Mouse (Mus musculus): Measurements from ENCODE around the gene Klhl7. TPM values are rescaled to one million over a fixed set of nuclear protein-coding genes. Genes with fewer than 3 reads are reported as not detected.
A peak's percentile ranks its signal among the peaks of the same experiment; 100 is the strongest.

The Klhl7 gene
- total RNA-seq (2017) = 13.5 and 14.0 TPM in 2 replicates

DNA sequence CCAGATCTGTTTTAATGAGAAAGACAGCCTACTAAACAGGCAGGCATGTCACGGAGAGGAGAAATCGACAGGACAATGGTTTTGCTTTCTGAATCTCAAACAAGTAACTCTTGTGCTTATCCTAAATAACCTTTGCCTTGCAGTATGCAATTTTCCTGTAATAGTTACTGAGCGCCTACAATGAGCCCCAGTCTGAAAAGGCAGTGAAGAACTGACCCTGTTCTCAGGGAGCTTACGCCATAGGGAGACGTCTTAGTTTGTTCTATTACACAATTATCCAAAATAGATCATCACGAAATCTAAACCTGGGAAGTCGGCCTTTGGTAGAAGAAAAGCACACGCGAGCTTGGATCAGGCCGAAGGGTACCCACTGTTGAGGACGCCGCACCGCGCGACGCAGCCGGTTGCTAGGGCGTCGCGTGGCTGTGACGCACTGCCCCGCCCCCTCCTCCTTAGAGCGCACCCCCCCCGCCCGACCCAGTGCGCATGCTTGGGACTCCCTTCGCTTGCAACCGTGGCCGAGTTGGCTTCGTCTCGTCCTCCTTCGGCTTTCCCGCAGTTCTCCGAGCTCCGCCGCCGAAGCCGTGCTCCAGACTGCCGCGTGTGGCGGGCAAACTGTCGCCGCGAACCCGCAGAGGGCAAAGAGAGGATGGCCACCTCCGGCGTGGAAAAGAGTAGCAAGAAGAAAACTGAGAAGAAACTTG is at the start of gene Klhl7:
TSS of gene Klhl7 (plus strand) at position 500 of the 704 bp plus-strand sequence.
- ATAC-seq (ENCODE audit: extremely low read depth, insufficient number of reproducible peaks, low FRiP score, poor library complexity, severe bottlenecking) = peak; percentile 86

DNA sequence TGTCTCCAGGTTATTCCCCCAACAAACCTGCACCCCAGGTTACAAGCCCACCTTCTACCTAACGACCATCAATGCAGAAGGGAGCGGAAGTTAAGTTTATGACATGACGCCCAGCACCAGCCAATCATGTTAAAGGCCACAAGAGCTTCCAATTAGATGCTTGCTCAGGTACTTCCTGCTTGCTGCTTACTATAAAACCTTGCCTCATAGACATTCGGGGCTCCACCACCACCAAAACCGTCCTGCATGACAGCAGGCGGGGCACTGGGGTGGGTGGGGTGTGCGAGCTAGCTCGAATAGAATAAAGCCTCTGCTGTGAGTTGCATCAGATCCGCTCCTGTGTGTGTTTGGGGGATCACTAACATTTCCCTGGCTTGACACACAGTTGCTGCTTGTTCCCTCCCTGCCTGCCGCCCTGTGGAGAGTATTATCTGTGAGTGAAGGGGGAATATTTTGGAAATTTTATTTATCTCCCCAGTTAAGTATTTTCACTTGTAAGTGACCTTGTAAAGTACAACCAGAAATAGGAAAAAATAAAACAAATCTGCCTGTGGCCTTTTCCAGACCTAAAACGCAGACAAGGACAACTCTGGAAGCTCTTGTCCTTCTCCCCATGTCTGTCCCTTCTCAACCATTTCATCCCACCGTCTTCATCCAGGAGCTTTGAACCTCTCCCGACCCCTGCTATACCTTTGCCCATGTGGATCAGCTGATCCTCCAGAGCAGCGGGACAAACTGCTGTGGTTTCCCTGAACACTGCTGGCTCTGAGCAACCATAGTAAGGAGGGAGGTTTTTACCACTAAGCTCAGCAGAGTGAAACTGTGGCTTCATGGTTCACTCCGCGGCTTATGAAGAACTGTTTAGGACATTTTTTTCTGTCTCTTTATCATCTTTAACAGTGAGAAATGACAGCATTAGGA is 48.4 kb upstream of the Klhl7 start:
- no peak for ATAC-seq (ENCODE audit: extremely low read depth, insufficient number of reproducible peaks, low FRiP score, poor library complexity, severe bottlenecking)

DNA sequence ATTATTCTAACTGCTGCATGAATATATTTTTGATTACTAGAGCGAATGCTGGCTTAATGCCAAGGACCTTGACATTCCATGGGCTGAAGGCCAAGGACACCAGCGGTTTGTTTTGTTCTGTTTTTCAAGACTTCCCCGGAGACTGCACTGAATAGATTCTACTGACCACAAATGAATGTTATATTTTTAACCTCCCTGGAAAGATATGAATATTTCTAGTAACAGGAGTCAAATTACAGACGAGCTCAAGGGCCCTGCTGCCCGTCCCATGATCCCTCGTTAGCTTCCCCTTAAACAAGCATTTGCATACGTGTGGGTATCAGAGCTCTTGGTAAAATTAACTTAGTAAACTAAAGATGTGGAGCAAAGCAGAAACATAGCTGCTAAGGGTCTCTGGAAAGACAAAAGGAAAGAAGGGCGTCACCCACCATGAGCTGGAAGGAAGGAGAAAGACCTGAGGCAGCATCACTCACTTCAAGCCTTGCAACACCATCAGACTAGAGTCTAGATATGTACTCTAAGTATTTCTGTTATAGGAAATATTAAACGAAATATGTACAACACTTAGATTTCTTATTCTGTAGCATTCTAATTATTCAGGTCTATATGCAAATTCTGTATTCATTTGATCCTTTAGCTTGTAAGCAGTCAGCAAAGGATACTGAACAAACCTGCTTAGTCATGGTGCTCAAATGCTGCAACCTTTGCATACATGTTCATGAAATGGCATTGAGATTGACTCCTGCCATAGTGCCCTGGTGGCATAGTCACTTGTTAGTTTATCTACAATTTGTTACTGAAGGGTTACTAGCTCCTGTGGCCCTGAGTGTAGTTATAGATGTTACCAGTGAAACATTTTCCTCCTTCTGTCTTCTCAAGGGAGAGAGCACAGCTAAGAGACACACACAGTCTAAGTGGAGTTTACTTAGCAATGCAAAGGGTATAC is 46.9 kb upstream of the Klhl7 start:
- no peak for ATAC-seq (ENCODE audit: extremely low read depth, insufficient number of reproducible peaks, low FRiP score, poor library complexity, severe bottlenecking)

DNA sequence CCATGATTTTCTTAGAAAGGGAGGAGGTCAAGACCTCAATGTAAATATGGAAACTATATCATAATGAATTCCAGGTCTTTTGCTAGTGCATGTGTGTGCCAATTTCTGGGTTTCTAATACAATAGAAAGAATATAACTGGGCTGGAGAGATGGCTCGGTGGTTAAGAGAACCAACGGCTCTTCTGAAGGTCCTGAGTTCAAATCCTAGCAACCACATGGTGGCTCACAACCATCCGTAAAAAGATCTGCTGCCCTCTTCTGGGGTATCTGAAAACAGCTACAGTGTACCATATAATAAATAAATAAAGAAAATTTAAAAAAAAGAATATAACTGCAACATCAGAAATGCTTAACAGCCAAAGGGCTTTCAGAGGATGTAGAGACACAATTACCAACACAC is 46.0 kb upstream of the Klhl7 start:
- ATAC-seq (ENCODE audit: extremely low read depth, insufficient number of reproducible peaks, low FRiP score, poor library complexity, severe bottlenecking) = no peak

DNA sequence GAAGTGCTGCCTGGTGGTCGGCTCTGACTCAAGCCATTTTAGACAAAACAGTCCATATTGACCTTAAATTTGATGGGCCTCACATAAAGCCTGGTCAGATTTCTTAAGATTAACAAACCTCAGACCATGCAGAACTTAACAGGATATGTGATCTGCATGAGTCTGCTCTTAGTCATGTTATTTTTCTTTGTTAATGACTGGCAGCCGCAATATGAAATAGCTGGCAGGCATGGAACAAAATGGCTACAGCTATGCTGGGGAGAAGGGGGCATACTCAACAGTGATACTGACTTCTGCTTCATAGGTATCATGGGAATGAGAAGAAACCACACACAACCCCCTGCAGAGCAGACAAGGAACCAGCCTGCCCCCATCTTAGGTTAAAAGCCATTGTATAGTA is 43.5 kb upstream of the Klhl7 start:
- no peak for ATAC-seq (ENCODE audit: extremely low read depth, insufficient number of reproducible peaks, low FRiP score, poor library complexity, severe bottlenecking)

DNA sequence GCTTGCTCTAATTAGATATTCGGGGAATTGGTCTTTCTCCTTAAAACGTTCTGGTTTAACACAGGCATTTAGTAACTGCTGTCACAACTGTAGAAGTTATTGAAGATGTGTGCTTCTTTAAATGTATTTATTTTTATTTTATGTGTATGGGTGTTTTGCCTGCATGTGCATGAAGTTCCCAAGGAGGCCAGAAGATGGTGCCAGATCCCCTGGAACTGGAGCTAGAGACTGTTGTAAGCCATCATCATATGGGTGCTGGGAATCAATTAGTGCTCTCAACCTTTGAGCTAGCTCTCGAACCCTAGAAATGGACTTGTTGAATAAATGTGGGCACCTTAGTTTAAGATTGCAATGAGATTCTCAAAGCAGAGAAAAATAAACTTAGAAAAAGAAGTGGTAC is 42.8 kb upstream of the Klhl7 start:
- ATAC-seq (ENCODE audit: extremely low read depth, insufficient number of reproducible peaks, low FRiP score, poor library complexity, severe bottlenecking) = 0 out of 2 replicates have a peak, but pooled peaks have one; percentile 30

DNA sequence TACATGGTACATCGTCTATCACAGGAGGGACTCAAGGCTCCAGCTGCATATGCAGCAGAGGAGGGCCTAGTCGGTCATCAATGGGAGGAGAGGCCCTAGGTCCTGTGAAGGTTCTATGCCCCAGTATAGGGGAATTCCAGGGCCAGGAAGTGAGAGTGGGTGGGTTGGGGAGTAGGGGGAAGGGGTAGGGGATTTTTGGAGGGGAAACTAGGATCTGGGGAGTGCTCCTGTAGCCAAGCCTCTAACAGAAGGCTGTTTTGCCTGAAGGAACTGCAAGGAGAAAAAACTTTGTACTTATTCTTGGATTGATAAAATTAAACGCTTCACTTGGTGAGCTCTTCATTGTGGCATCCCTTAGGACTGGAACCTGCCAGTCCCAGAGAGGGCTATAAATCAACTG is 39.5 kb upstream of the Klhl7 start:
- ATAC-seq (ENCODE audit: extremely low read depth, insufficient number of reproducible peaks, low FRiP score, poor library complexity, severe bottlenecking) = no peak

DNA sequence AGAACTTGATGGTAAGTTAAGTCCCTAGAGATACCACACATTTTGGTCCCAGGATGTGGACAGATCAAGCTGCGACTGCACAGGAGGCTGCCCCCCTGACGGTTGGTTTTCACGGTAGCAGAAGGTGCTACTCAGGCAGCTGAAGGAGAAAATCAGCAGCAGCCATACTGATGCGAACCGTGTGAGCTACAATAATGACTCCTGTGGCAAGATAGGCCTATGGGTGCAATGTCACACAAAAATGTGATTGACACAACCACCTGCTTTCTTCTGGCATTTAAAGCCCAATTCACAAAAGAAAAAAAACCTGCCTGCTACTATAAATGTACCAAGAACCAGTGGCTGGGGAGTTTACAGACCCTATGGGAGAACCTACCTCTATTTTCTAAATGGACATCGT is 37.4 kb upstream of the Klhl7 start:
- no peak for ATAC-seq (ENCODE audit: extremely low read depth, insufficient number of reproducible peaks, low FRiP score, poor library complexity, severe bottlenecking)

DNA sequence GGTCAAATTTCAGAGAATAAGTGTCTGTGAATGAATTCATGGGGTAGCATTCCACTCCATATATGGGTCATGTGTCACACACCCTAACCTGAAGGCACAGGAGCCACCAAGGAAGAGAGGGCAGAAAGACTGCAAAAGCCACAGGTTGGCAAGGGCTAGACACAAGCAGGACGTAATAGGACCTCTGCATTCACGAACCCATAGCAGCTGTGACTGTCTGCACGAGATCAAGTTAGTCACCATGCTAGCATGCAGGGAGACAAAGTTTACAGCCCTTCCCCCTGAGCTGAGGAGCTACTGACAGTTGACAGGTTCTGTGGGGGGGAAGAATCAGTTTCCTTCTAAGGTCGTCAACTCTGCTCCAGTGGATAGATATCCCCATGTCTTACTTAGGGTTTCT is 36.9 kb upstream of the Klhl7 start:
- no peak for ATAC-seq (ENCODE audit: extremely low read depth, insufficient number of reproducible peaks, low FRiP score, poor library complexity, severe bottlenecking)

DNA sequence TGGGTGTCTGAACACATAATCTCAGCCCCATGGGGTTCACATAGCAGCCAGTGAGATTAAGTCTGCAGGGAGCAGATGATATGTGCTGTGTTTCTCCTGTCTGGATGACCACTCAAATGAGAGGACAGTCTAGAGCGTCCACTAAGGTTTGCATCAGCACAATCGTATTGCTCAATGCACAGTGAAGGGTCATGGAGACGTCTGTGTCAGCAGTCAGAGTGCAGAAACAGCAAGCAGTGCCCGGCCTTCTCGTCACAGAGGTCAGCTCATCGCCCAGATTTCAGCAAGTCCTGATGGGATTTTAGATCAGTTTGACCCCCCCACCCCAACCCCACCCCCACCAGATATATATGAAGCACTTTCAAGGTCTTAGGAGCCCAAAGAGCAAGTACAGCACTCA is 31.4 kb upstream of the Klhl7 start:
- ATAC-seq (ENCODE audit: extremely low read depth, insufficient number of reproducible peaks, low FRiP score, poor library complexity, severe bottlenecking) = no peak

DNA sequence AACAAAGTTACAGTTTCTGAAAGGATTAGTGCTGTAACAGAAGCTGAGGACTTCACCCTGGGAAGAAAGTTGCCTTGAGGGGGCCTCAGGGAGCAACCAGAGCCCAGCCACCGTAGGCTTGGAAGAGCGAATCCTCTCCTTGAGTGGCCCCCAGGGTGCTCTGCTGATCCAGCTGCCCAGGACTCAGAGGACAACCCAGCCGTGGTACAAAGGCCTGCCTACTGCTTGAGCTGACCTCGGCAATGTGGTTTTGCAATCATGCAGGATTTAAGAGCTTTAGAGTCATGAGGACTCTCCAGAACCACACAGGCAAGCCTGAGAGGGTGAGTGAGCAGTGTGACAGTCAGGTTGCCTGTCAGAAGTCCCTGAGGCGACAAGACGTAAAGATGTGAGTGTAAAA is 28.4 kb upstream of the Klhl7 start:
- ATAC-seq (ENCODE audit: extremely low read depth, insufficient number of reproducible peaks, low FRiP score, poor library complexity, severe bottlenecking) = no peak

DNA sequence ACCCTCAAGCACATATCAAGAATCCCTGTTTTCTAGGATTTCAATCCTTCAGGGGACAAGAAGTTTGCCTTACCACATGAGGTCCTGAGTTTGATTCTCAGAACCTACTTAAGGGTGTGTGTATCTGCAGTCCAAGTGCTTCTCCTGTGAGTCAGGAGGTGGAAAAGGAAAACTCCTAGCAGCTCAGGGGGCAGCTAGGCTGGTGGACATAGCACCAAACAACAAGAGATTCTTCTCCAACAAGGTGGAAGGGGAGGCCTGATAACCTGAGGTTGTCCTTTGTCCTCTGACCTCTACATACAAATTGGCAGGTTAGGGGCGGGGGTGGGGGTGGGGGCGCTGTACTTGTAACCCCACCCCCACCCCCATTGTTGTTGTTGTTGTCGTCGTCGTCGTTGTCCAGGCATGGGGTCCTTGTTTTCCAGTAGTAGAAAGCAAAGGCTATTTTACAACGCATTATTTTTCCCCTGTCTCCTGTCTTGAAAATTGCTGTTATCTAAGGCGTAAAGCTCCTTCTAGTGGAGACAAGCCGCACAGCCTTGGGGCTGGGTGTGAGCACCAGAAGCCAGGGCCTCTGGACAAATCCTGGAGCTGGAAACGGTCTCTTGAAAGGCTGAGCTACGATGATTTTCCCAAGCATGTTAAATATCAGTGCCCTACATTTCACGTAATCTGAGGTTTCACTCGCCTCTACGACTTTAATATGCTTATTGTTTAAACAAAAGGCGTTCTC is 23.3 kb upstream of the Klhl7 start:
- ATAC-seq (ENCODE audit: extremely low read depth, insufficient number of reproducible peaks, low FRiP score, poor library complexity, severe bottlenecking) = peak; percentile 67; the same call in 1 of the 2 replicates

DNA sequence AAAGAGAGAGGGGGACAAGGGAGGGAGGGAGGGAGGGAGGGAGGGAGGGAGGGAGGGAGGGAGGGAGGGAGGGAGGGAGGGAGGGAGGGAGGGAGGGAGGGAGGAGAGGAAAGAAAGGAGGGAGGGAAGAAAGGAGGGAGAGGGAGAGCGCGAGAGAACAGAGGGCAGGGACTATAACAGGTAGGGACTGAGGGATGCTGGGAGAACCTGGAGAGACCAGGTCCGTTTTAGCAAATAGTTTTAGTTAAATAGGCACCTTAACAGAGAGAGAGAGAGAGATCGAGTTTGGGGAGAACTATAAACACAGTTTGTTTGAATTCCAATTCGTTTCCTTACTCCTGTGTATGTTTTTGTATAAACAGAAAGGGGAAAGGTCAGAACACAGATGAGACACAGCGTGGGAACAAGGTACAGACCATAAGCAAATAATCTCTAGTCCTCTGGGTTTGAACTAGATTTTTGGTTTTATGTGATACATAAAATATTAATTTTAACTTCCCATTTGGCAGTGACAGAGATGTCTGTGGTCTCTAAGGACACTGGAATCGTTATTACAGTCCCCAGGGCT is 22.6 kb upstream of the Klhl7 start:
- ATAC-seq (ENCODE audit: extremely low read depth, insufficient number of reproducible peaks, low FRiP score, poor library complexity, severe bottlenecking) = no peak

DNA sequence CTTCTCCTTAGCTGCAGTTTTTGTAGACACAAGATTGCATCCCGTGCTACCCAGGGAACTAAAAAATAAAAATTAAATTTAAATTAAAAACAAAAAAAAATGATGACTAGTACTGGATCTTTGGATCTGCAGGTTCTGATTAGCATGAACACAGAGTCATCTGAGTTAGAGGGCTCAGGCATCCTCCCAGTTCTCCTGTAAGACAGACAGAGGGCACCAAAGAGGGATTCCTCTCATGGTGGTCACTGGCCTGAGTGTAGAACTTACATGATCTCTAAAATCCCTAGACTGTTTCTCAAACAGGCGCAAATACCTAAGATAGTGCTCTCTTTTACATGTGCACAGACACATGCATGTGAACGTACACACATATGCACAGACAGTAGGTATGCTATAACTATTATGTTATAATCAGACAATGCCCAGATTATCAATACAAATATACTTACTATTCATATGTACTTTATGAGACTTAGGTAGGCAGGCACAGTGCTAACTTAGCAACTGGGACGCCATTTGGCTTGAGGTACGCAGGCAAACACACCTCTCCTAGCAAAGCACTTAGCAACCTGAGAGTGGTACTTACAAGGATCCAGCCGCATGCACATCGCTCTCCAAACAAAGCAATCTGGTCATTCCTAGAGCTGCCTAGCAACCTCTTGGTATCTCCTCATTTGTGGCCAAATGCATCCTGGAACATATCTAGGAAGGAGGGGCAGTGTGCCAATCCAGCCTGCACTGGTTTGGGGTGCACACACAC is 21.8 kb upstream of the Klhl7 start:
- no peak for ATAC-seq (ENCODE audit: extremely low read depth, insufficient number of reproducible peaks, low FRiP score, poor library complexity, severe bottlenecking)

DNA sequence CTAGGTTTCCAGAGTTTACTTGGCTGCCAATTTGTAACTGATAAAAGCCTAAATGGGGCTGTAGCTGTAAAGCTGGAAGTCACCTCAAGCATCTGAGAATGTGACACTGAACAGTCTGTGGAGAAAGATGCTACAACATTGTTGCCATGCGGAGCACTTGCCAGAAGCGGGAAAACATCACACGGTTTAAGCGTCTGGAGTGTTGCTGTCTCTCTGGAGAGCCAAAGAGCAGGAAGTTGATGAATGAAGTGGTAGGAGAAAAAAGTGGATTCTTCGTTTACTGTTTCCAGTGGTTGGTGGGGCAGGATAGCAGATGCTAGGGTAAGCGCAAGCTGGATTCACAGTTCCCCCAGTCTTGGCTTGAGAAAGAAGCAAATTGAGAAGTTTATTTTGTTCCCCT is 19.6 kb upstream of the Klhl7 start:
- no peak for ATAC-seq (ENCODE audit: extremely low read depth, insufficient number of reproducible peaks, low FRiP score, poor library complexity, severe bottlenecking)

DNA sequence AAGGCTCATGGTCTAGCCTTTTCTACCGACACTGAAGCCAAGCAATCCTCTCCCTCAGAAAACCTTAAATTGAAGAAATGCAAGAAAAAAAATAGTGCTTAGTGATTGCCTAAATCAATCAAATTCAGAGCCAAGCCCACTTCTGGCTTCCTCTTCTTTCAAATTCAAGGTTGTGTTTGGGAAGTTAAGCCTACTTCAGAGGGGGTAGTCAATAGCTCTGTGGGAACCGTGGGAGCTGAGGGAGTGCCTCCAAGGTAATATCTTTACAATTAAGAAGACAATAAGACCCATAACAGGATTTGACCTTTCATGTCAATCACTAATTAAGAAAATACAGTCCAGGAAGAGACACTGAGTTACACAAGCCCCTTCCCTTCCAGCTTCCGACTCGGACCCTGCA is 15.6 kb upstream of the Klhl7 start:
- ATAC-seq (ENCODE audit: extremely low read depth, insufficient number of reproducible peaks, low FRiP score, poor library complexity, severe bottlenecking) = no peak

DNA sequence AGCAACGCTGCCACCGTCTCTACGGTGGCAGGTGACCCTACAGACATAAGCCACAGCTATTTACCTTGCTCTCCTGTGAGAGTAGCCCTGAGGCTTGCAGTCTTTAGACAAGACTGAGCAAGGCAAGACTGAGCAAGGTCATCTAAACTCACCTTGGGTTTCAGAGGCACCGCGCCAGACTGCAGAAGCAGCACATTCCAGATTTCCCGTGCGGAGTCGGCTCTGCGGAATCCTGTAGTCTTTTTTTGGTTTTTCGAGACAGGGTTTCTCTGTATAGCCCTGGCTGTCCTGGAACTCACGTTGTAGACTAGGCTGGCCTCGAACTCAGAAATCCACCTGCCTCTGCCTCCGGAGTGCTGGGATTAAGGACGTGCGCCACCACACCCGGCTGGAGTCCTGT is 14.2 kb upstream of the Klhl7 start:
- no peak for ATAC-seq (ENCODE audit: extremely low read depth, insufficient number of reproducible peaks, low FRiP score, poor library complexity, severe bottlenecking)

DNA sequence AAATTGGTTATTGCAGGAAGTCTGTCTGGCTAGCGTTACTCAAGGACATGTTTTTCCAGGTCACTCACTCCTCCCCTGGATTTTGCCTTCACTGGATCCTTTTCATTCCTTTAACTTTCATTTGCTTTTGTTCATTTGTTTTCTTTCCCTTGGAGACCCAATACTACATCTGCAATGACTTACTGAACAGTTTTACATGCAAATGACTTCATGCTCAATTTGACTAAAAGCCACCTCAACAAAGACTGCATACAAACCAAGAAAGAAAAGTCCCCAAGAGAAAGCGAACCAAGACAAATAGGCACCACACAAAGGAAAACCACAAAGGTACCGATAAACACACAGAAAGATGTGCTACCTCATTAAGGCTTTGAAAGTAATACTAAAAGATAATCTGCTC is 13.5 kb upstream of the Klhl7 start:
- ATAC-seq (ENCODE audit: extremely low read depth, insufficient number of reproducible peaks, low FRiP score, poor library complexity, severe bottlenecking) = no peak

Measured in neutrophil, adult 5-6 weeks (primary cell).